Mouse (Mus musculus) C2C12 (cell line): ENCODE results near the gene Garnl3. TPM values are rescaled to one million over a fixed set of nuclear protein-coding genes. Genes with fewer than 3 reads are reported as not detected.

Experiments
- H3K27me3 ChIP-seq: one replicate; pipeline ENCODE4 v1.6.1; 2011; ENCODE audit not compliant: control insufficient read depth, insufficient read depth, insufficient read length
- H3K36me3 ChIP-seq: one replicate; pipeline ENCODE4 v1.6.1; 2011; ENCODE audit not compliant: control insufficient read depth, insufficient read depth
- H3K4me3 ChIP-seq: one replicate; pipeline ENCODE4 v1.5.1; 2011; ENCODE audit warnings: mild to moderate bottlenecking, control low read depth; ENCODE audit not compliant: poor library complexity, insufficient read depth, severe bottlenecking
- H3K79me2 ChIP-seq: one replicate; pipeline ENCODE4 v1.6.1; 2011; ENCODE audit not compliant: control insufficient read depth, insufficient read depth
- H3K79me3 ChIP-seq: one replicate; pipeline ENCODE4 v1.6.1; 2011; ENCODE audit warnings: low read depth, control low read depth
- H3ac ChIP-seq: one replicate; pipeline ENCODE3; 2011; ENCODE audit warnings: low read depth; ENCODE audit not compliant: control insufficient read depth, insufficient read length
- CEBPB ChIP-seq: IDR thresholded peaks from one replicate; pipeline ENCODE4 v1.6.1; 2011; ENCODE audit warnings: low read depth, mild to moderate bottlenecking, control low read depth, moderate library complexity
- CTCF ChIP-seq: IDR thresholded peaks from one replicate; pipeline ENCODE4 v1.5.1; 2011; ENCODE audit not compliant: control insufficient read depth, insufficient read depth, insufficient read length
- FOSL1 ChIP-seq: IDR thresholded peaks from one replicate; pipeline ENCODE4 v1.8.0; 2011; ENCODE audit warnings: mild to moderate bottlenecking, low read length; ENCODE audit not compliant: poor library complexity, insufficient read depth, severe bottlenecking
- MAX ChIP-seq: IDR thresholded peaks from one replicate; pipeline ENCODE4 v1.6.1; 2011; ENCODE audit warnings: mild to moderate bottlenecking, control low read depth
- MYOD1 ChIP-seq: IDR thresholded peaks from one replicate; pipeline ENCODE4 v1.6.1; 2011; ENCODE audit warnings: low read depth; ENCODE audit not compliant: control insufficient read depth, insufficient read length
- MYOG ChIP-seq: IDR thresholded peaks from one replicate; pipeline ENCODE4 v1.6.1; 2011; ENCODE audit not compliant: control insufficient read depth, insufficient read length; ENCODE audit errors: extremely low read depth
- USF1 ChIP-seq: IDR thresholded peaks from one replicate; pipeline ENCODE4 v1.6.1; 2011; ENCODE audit warnings: low read depth, mild to moderate bottlenecking, control low read depth, moderate library complexity
- polyA plus RNA-seq: library from polyadenylated mRNA; unstranded; fragments of >200 nt; fragmentation: generic; extraction: Trizol; gene quantifications from one replicate; pipeline ENCODE4 v1.2.1, GENCODE M21; 2012; ENCODE audit warnings: missing spikeins

Gene Garnl3
- polyA plus RNA-seq, 1 experiment, result 2.6 TPM

DNA sequence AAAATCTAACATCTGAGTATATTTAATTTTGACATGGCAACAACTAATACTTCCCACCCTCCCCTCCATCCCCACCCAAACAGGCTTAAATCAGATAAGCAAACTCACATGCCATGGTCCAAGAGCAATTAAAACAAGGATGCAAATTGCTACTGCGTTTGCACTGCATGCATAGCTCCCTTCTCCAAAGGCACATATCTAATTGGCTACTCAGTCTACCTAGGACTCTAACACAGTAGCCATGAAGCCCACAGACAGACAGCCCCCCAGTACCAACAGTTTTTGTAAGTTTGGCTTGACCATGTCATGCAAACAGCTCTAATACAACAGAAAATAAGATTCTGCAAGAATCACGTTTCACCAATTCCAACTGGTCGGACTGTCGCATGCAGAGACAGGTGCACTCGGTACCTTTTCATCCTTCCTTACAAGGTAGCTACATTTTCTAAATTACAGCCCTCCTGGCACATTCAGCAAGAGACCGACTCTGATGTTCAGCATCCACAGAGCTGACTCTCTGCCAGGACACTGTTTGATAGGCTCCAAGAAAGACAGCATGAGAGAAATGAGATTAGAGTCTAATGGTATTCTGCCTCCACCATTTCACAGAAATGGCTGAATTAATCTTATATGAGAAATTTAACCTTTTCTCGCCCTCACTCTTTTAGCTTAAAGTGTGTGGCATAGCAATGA lies 44.6 kb downstream of the Garnl3 start:
- no peaks in the 10 kb centered on the region for H3K79me2 ChIP-seq
- no peak overlapping the region for H3K4me3 ChIP-seq
- H3K36me3 ChIP-seq, result no peaks in the 10 kb centered on the region
- no peaks in the 10 kb centered on the region for H3K79me3 ChIP-seq
- no peak for TF ChIP-seq MAX
- H3ac ChIP-seq, result no peak overlapping the region
- no peaks in the 10 kb centered on the region for H3K27me3 ChIP-seq

DNA sequence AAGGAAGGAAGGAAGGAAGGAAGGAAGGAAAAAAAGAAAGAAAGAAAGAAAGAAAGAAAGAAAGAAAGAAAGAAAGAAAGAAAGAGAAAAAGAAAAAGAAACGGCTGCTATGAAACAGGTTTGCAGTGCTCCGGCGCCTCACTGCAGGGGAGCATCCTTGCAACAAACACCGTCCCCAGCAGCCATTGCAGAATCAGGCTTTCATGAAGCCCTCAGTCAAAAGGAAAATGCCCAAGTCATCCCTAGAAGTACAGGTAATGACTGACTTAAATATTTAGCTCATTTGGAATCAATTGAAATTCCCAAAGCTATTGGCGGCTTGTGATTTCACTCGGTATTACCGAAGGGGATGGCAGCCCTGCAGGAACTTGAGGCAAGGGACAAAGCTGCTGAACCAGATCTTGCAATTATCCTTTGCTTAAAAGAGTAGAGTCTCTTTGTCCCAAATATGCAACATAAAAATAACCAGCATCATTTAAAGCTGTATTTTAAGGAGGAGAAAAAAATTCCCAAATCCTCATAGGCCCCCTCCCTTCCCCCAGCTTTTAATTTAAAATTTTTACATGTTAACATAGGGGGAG lies 45.3 kb downstream of the Garnl3 start:
- TF ChIP-seq MAX, result no peak
- no peak for TF ChIP-seq MYOD1
- no peak for TF ChIP-seq CTCF
- TF ChIP-seq MYOG, result no peak
- TF ChIP-seq USF1, result no peak
- no peak for TF ChIP-seq CEBPB
- TF ChIP-seq FOSL1, result no peak
- Histone ChIP-seq H3K36me3 (no peaks in the 10 kb centered on the region), H3K4me3 (no peak overlapping the region), H3K27me3 (no peaks in the 10 kb centered on the region), H3ac (no peak overlapping the region), H3K79me2 (no peaks in the 10 kb centered on the region), H3K79me3 (no peaks in the 10 kb centered on the region)

DNA sequence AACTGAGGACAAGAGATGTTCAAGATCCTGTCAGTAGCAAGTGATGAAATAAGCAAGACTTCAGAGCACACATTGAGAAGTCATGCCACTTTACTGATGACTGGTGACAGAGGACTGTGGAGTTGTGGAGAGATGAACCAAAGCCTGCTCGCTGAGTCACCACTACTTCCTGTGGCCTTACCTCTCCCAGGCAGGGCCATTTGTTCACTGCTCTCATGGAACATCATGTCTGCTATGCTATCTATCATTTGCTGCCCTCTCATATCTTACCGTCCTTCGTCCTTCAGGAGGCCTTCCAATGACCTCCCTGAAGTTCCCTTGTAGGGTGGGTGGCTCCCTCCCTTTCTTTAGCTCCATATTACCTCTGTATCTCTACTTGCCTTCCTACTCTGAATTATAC lies 47.2 kb downstream of the Garnl3 start:
- Histone ChIP-seq H3K27me3 (no peaks in the 10 kb centered on the region), H3K79me3 (no peaks in the 10 kb centered on the region), H3K4me3 (no peak overlapping the region), H3K79me2 (no peaks in the 10 kb centered on the region), H3K36me3 (no peaks in the 10 kb centered on the region), H3ac (no peak overlapping the region)
- TF ChIP-seq CTCF, result no peak
- TF ChIP-seq MAX, result no peak
- no peak for TF ChIP-seq USF1
- TF ChIP-seq CEBPB, result no peak

DNA sequence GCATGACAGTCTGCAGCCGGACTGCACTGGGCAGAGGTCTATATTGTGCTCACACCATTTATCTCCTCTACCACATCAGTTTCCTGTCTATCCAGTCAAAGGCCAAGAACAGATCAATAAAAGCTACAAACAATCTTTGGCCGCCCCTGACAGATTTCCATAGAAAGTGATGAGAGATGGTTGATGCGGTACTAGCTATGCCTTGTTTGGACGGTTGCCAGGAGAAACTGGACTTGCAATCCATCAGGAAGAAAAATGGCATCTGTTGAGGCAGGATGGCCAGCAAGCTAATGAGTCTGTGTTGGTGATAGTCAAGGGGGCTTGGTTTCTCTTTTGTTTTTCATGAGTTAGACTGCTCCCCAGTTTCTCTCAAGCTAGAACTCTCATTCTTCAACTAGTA lies 51.3 kb downstream of the Garnl3 start:
- H3K27me3 ChIP-seq, result no peaks in the 10 kb centered on the region
- no peak overlapping the region for H3K4me3 ChIP-seq
- TF ChIP-seq MYOG, result no peak
- no peak for TF ChIP-seq CTCF
- no peak for TF ChIP-seq FOSL1
- no peak for TF ChIP-seq MYOD1
- no peak for TF ChIP-seq MAX
- no peak for TF ChIP-seq CEBPB
- TF ChIP-seq USF1, result no peak
- H3K79me3 ChIP-seq, result no peaks in the 10 kb centered on the region
- H3ac ChIP-seq, result no peak overlapping the region
- no peaks in the 10 kb centered on the region for H3K36me3 ChIP-seq
- H3K79me2 ChIP-seq, result no peaks in the 10 kb centered on the region

DNA sequence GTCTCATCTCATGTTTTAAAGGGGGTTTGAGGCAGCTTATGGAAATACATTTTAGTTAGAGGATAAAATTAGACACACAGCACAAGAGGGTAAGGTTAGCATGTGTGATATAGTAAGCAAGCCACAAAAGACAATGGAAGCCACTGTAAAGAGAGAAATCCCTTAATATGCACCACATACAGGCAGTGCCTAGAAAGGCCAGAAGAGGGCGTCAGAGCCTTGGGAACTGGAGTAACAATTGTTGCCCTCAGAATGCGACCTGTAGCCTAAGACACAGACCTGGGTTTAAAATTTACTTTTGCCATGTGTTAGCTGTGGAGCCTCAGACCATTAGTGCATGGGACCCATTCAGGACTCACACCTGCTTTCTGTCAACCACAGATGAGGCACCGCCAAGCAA lies 54.2 kb downstream of the Garnl3 start:
- Histone ChIP-seq H3K27me3 (peaks cover 7% of the 10 kb centered on the region), H3K4me3 (no peak overlapping the region)

DNA sequence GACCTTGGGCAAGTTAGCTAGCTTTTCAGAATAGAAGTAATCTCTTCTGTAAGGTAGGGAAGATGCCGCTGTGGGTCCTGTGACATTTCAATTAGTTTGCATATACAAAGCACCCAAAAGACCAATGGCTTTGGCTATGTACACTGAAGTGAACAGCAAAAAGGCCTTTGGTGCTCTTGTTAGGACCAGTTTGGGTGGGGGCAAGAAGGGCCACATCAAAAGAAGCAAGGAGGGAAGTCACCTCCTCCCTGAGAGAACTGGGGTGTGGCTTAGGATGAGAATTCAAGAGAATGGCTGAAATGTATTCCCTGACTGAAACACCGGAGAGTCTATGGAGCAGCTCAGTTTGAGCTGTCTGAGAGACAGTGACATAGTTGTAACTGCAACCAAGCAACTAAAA lies 56.5 kb downstream of the Garnl3 start:
- TF ChIP-seq FOSL1 (no peak), USF1 (no peak), MYOG (no peak), CEBPB (no peak), MAX (no peak), CTCF (no peak), MYOD1 (no peak)
- H3K4me3 ChIP-seq, result no peak overlapping the region
- H3K36me3 ChIP-seq, result no peaks in the 10 kb centered on the region
- peaks cover 15% of the 10 kb centered on the region for H3K27me3 ChIP-seq
- H3K79me2 ChIP-seq, result no peaks in the 10 kb centered on the region
- no peaks in the 10 kb centered on the region for H3K79me3 ChIP-seq
- no peak overlapping the region for H3ac ChIP-seq

More for the DNA sequence above, 54.2 kb downstream of the Garnl3 start:
- Histone ChIP-seq H3ac (no peak overlapping the region), H3K79me3 (no peaks in the 10 kb centered on the region), H3K79me2 (no peaks in the 10 kb centered on the region), H3K36me3 (no peaks in the 10 kb centered on the region)
- TF ChIP-seq MYOG, result no peak
- no peak for TF ChIP-seq MAX
